Mouse (Mus musculus) 3T3-L1 (cell line): ENCODE measurements around the gene G3bp2.

Experiments used
- DNase-seq: peaks from one replicate; pipeline ENCODE4 v3.0.0-alpha.2; 2015; ENCODE audit warnings: low read depth, low spot score

The G3bp2 gene

DNA sequence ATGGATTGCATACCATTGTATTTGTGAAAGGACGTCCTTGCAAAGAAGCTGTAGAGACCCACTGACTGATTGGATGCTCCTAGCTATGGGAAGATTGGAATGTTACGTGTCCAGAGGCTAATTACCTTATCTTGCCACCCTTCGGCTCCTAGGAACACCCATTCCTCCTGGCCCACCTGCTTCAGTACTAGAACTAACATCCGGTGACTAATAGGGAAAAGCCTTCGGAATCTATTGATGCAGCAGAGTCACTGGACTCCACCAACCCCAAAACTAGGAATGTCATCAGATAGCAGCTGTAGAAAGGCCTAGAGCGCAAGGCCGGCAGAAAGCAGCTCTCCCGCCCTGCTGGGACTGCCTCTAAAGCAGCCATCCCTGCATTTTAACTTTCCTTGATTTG, 18.1 kb upstream of the G3bp2 start:
- DNase-seq = no peak

DNA sequence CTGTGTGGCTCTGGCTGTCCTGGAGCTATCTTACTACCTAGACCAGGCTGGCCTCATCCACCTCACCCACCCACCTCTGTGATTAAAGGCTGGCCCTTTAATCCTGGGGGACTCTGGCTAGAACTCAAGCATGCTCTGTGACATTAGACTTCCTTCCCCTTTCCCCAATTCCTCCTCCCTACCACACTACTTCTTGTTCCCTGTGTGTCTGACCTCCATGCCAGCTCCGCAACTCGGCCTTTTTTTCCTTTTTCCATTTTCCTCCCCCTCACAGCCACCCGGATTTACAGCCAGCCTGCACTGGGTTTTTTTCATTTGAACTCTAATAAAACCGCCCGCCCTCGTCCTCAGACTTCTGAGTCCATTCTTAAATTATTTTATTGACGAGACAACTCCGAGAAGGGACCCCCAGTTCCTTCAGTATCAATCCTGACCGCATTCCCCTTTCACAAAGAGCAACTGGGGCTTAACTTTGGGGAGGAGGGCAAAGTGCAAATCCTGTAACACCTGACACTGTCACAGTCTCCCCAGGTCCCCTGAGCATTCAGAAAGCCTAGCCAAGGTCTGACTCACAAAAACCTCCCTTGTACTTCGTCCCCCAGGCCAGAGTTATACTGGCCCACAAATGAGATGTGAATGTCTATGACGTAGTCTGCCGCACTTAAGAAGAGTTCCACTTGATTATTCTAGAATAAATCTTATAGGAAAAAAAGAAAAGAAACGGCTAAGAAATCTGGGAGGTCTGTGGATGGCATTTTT, 15.0 kb upstream of the G3bp2 start:
- DNase-seq = no peak

DNA sequence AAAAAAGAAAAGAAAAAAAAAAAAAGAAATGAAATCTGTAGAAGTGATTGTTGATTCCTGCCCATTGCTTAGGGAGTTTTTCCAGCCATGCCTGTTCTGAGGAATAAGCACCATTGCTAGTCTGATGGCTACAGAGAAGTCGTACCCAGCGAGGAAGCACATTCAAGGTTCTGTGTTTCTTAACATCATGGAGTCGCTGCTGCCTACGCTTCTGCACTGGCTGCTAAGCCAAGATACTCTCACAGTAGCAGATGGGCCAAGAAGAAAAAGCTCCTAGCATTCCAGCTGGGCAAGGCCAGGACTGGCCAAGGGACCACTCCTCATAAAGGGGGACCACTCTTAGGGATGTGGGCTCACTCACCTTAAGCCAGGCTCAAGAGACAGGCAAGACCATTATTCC, 14.3 kb upstream of the G3bp2 start:
- no peak for DNase-seq

DNA sequence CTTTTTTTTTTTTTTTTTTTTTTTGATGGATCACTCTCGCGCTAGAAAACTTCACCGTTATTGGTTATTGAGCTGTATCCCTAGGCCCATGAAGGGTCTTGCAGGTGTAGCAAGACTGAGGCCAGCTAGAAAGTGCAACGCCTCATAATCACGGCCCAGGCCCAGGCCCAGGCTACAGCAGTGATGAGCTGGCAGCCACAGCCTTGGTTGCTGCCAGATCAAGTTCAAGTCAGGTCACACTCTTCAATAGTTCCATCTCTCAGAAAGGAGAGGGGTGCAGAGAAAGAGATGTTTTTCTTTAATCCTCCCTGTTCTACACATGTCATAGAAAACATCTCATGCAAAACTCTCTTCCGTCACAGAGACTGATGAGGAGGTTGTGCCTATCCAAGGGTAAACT, 13.3 kb upstream of the G3bp2 start:
- DNase-seq = no peak

DNA sequence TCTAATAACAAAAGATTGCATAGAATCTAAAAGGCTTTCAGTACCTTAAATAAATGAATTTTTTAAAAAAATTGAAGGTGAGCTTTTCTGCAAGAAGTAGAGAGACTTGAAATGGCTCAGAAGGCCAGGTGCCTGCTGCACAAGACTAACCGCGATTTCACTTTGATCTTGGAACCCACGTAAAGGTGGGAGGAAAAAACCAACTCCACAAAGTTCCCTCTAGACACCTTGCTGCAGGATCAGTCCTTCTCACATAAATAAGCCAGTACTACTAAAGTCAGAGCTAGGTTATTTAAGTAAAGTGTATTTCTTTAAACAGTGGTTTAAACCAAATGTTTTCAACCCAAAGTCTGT, 10.5 kb upstream of the G3bp2 start:
- DNase-seq = no peak

DNA sequence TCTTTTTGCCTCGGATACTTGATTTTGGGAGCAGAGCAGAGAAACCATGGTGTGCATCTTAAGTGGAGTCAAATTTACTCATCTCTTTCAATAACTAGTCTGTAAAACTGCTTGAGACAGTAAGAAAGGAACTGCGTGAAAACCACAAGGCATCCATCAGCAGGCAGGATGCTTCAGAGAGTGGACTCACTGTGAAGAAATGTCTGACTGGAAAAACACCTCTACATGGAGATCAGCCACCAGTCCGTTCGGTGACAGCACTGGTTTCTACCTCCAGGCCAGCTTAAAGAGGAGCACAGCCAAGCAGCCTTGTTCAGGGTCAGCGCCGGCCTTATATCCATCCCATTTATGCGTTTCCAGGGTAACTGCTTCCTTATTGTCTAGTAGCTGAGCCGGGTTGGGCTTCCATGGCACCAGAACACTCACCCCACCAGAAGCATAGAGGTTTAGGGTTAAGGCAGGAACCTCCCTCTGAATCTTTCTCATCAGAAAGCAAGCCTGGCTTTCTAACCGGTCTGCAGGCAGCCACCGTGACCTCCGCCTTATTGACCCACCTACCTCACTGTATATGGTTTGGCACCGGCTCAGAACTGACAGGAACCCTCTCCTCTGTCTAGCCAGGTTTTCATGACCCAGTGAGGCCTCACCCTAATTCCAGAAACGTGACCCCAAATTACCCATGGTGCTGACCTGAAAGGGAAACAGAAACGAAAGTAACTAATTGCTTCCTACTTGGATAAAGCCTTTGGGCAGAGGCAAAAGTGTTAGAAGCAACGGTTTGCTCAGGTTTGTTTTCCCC, 9.9 kb upstream of the G3bp2 start:
- DNase-seq = no peak

DNA sequence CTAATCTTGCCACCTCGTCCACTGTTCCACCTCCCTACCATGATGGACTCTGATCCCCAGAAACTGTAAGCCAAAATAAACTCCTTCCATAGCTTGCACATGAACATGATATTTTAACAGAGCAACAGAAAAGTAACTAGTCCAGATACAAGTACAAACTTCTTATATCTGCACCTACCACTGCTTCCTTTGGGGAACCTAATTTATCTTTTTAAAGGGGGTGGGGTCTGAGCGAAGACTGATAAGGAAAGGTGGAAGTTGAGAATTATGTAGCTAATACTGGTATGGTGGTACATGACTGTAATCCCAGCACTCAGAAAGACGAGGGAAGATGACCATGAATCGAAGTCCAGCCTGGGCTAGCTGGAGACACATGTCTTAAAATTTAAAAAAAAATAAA, 4.0 kb upstream of the G3bp2 start:
- DNase-seq = no peak

DNA sequence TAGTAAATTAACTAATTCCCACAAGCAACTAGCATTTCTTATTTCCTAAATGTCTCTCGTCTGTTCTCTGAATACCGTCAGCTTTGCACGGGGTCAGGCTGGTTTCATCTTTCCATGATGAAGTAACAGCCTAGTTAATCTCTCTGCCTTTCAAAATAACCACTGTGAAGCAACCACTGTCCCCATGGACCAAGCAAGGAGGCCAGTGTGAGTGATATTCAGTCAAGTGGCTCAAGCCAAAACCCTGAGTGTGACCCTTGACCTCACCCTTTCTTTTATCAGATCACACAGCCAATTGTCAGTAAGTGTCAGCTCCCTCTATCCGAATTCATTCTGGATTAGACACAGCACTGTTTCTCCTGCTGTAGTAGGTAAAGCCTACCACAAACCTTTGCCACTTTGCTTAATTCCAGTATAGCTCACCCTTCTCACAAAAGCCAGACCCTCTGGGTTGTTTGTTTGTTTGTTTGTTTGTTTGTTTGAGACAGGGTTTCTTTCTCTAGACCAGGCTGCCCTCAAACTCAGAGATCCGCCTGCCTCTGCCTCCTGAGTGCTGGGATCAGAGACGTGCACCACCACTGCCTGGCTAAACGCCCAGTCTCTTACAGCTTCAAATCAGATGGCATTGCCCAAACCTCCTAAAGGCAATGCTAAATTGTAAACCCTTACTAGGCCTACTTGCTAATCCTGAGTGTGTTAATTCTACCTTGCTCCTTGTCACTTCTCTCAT, 2.5 kb upstream of the G3bp2 start:
- DNase-seq = no peak

DNA sequence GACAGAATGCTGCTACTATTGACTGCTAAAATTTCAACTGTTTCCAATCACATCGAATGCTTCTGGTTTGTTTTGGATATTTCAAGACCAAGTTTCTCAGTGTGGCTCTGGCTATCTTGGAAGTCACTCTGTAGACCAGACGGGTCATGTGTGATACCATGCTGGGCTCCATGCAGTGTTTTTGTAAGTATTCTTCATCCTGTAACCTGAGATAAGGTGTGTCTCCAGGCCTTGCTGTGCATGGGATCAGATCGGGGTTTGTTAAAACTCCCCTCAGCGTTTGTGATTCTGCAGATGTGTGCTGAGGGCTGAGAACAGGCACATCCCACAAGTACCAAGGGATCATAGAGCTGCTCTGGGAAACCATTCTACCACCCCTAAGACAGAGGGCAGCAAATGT, 1.7 kb upstream of the G3bp2 start:
- DNase-seq = no peak

DNA sequence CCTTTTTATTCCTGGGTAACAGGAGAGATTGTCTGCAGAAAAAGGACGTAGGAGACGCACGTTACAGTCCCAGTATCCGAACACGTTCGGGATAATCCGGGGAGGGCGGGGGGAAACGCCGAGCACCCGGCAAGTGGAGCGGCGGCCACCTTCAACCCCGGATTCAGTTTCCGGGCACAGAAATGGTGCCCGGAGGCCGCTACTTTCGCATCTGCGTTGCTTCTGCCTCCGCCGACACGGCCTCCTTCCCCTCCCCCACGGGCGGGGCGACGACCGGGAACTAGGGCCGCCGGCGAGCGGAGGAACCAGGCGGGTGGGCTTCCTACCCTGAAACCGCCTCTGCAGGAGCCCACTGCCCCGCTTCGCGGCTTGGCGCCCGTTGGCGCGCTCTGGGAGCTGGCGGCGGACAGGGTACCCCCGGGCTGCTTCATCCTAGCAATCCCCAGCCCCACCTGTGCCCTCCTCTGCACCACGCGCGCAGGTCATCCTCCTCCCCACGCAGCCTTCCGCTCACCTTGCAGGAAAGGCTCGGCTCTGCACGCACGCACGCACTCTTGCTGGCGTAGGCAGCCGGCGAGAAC, 608 bp downstream of the G3bp2 start:
- DNase-seq = peak; percentile 65

DNA sequence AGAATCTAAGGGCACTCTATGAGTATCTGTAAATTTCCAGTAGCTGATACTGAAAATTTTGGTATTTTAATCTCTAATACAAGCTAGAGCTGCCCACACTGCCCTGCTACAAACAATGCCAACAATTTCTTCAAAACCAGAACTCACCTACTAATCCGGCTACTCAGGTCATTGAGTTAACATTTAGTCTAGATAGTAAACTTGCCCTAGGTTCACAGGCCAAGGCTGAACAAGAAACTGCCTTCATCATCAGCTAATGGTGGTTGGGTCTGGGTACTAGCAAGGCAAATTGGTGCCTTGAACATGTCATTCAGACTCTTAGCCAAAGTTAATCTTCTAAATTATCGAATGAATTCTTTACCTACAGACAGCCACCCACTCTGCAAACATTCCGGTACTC, 2.2 kb downstream of the G3bp2 start:
- no peak for DNase-seq

DNA sequence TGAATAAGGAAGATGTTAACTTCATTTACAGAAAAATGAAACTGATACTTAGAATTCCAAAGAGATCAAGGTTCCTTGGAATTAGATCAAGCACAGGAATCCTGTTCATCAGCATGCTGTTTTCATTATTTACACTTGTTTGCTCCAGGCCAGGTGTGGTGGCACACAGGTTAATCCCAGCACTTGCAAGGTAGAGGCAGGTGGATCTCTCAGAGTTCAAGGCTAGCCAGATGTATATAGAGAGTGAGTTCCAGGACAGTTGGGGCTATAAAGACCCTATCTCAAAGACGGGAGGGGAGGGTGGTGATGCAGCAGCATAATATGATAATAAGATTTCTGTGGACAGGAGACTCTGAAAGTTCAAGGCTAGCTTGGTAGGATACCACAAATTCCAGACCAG, 3.1 kb downstream of the G3bp2 start:
- DNase-seq = no peak

DNA sequence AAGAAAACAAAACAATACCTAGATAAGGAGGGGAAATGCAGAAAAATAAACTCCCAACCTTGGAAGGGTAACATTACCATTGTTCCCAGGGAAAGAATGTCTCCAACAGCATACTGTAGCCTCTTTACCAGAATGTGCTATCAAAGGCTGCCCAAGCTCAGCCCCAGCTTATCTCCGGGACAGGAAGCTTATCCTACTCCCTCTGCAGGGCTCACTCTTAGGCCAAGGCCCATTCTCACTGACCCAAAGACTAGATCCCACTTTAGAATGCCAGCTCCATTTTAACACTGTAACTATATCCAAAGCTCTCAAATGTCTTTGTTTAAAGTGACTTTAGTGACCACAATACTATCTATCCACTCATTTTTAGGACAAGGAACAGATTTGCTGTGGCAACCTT, 4.2 kb downstream of the G3bp2 start:
- DNase-seq = no peak

DNA sequence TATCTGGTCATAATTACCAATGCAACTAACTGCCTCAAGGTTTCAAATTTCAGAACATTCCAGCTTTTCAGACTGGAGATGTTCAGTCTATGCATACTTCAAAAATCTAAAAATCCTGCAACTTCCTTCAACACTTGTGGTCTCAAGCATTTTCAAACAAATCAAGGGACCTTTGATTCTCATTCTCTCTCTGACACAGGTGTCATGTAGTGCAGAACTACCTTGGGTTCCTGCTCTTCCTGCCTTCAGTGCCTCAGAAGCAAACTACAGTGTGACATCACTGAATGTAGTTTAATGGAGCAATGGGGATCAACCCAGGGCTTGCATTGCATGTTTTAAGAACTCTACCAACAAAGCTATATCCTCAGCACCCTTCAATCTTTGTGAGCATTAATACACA, 4.8 kb downstream of the G3bp2 start:
- no peak for DNase-seq

DNA sequence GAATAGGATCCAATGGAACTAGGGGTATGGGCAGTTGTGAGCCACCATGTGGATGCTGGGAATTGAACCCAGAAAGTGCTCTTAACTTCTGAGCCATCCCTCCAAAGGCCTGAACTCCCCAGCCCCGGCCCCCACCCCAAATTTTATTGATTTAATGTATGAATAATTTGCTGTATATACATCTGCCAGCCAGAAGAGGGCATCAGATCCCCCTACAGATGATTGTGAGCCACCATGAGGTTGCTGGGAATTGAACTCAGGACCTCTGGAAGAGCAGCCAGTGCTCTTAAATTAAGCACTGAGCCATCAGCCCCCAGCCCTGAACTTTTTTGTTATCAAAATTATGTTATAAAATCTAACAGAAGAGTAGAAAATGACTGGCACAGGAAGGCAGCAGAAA, 7.2 kb downstream of the G3bp2 start:
- DNase-seq = no peak

DNA sequence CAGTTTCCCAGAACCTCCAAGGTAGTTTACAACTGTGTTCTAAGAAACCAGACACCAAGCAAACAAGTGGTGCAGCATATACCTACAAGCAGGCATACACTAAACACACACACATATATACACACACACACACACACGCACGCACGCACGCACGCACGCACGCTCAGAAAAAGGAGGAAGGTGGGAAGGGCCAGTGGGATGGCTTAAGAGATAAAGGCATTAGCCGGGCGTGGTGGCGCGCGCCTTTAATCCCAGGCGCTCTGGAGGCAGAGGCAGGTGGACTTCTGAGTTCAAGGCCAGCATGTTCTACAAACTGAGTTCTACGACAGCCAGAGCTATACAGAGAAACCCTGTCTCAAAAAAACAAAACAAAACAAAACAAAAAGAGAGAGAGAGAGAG, 9.5 kb downstream of the G3bp2 start:
- DNase-seq = no peak

DNA sequence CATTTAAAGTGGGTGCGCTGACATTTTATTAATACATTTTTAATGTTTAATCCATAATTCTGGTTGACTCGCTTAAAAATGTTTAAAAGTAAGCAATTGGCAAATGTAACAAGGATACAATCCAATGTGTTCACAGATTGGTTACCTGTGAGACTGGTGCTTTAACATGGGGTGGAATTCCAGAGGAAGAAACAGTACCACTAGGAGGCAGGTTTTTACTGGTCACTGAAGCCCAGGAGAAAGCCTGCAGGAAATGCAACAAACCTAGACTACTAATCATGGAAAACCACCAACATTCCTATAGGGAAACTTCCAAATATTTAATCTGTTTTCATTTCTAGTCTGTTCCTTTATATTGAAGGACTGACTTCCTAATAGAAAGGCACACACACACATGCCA, 20.3 kb downstream of the G3bp2 start:
- DNase-seq = peak; percentile 42

DNA sequence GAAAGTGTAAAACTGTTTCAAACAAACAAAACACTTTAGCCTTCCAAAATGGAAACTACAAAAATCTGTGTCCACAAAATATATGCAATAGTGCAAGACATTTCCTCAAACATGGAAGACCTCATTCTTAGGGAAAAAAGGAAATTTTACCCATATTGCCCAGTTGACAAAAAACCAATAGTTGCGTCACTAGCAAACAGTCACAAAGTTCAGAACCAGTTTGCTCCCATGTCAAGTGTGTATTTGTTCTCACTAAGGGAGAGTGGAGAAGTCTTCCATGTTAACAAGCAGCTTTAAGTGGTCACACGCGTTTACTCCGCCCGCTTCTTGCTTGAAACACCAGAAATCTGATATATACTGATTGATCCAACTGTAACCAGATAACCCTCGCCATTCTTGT, 30.7 kb downstream of the G3bp2 start:
- no peak for DNase-seq

DNA sequence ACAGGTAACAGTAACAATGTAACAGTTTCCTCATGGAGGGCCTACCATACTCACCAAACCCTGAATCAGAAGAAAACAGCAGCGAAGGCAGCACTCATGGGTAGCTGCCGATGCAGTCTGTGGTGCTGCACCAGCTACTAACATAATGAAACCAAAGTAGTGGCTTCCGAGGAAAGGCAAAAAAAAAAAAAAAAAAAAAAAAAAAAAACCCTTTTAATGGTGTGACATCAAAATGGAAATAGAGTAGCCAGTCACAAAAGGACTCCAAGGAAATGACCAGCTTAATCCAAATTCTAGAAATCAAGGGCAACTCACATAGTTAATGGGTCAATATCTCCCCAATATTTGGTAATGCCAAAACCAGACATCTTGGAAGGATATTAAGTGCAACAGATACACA, 33.1 kb downstream of the G3bp2 start:
- DNase-seq = no peak

DNA sequence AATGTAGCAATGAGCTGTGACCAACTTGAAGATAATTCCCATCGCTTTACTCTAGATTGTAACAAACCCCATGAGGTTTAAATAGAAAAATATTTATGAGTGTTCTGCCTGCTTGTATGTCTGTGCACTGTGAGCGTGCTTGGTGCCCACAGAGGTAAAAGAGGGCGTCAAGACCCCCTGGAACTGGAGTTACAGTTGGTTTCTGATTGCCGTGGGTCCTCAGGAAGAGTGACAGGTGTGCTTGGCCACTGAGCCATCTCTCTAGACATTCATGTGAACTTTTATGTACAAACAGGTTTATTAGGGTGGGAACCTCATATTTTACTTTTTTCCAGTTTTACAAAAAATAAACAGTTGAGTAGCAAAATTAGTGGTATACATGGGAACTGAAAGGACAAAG, 39.7 kb downstream of the G3bp2 start, which contains the start of gene Cdkl2:
TSS of gene Cdkl2 (minus strand) at position 101 of the 400 bp plus-strand sequence.
- DNase-seq = no peak

DNA sequence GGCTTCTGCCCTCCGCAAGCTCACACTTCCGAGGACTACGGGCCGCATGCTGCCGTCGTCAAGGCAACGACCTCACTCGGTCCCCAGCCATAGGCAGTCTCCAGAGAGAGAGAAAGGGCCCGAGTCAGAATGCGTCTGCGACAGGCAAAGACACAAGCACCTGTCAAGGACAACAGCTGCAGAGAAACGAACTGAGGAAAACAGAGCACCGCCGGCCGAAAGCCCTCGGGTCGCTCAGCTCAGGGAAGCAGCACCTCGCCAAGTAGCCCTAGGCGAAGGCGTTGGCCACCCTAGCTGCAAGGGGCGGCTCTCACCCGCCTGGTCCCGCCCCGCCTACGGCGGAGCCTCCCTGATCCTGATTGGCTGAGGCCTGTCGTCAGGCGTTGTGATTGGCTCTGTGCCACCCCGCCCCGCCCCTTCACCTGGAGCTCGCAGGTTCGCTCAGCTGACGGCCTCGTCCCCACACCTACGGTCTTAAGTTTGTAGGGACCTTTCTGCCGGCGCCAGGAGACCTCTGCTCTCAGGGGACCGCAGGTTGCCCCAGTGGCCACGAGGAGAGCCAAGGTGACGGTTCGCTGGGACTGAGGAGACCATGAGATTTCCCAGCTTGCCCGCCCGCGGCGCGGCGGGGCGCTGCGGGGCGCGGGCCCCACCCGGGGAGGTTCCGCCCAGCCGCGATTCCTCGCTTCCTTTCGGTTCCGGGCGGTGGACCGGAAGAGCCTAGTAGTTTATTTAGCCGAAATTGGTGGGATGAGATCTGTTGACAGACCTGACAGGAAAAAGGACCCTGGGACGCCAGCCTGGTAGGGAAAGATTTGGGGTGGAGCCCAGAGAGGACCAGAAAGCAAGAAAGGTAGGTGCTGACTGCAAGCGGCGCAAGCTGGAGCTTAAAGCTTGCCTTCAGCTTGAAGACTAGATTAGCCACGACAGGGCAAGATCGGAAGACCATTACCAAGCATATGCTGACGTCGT, 40.9 kb downstream of the G3bp2 start:
- peak; percentile 87 for DNase-seq
